Mouse (Mus musculus): ENCODE results near the gene Lrp5. TPM values are rescaled to one million over a fixed set of nuclear protein-coding genes. Genes with fewer than 3 reads are reported as not detected.

The Lrp5 gene
- polyA plus RNA-seq, 1 experiment from 2014 or later, result 5.4 TPM

- Histone ChIP-seq H3K4me2 (replicated peaks) (no peak overlapping the region), H3K36me3 (no peaks in the 10 kb centered on the region; the same call in 1 of the 2 replicates), H3K9me3 (no peaks in the 10 kb centered on the region), H3K4me3 (replicated peaks) (no peak overlapping the region), H3K9ac (no peak overlapping the region), H3K4me1 (replicated peaks) (no peaks in the 10 kb centered on the region), H3K27me3 (replicated peaks) (no peaks in the 10 kb centered on the region), H3K27ac (no peak overlapping the region)
- ATAC-seq, result no peak
- WGBS, result 97% methylated on average over 6 of the region's 6 CpGs
These were observed 148.7 kb downstream of the Lrp5 start for GRCm38 (mm10) chr19:3537658-3538057.

GRCm38 (mm10) chr19:3534945-3535344, 151.4 kb downstream of the Lrp5 start:
- Histone ChIP-seq H3K4me2 (replicated peaks) (no peak overlapping the region), H3K27ac (no peak overlapping the region), H3K9me3 (no peaks in the 10 kb centered on the region), H3K36me3 (no peaks in the 10 kb centered on the region; the same call in 1 of the 2 replicates), H3K4me1 (replicated peaks) (0 out of 2 replicates have a peak, but pooled peaks cover 1% of the 10 kb centered on the region), H3K27me3 (replicated peaks) (no peaks in the 10 kb centered on the region), H3K4me3 (replicated peaks) (no peak overlapping the region), H3K9ac (no peak overlapping the region)
- 76% methylated on average over 3 of the region's 3 CpGs for whole genome bisulfite sequencing
- ATAC-seq, result no peak

Other genes with a start within 250 kb of the Lrp5 start
- gene Ppp6r3, start 110.8 kb downstream of the Lrp5 start, polyA plus RNA-seq (2015; fragmentation: Nextera tagmentation; extraction: Ambion mirVana), result 46.9 and 51.1 TPM in 2 replicates
- gene 1810055G02Rik, start 21.7 kb upstream of the Lrp5 start, polyA plus RNA-seq (2015; fragmentation: Nextera tagmentation; extraction: Ambion mirVana), result 39.9 and 41.9 TPM in 2 replicates
- 21.8 and 22.0 TPM in 2 replicates for gene Kmt5b, start 80.9 kb upstream of the Lrp5 start, polyA plus RNA-seq (2015; fragmentation: Nextera tagmentation; extraction: Ambion mirVana)
- 63.3 and 68.5 TPM in 2 replicates for gene Chka, start 165.2 kb upstream of the Lrp5 start, polyA plus RNA-seq (2015; fragmentation: Nextera tagmentation; extraction: Ambion mirVana)
- 50.9 and 56.3 TPM in 2 replicates for gene Tcirg1, start 220.6 kb upstream of the Lrp5 start, polyA plus RNA-seq (2015; fragmentation: Nextera tagmentation; extraction: Ambion mirVana)
- gene Ndufs8, start 226.2 kb upstream of the Lrp5 start, polyA plus RNA-seq (2015; fragmentation: Nextera tagmentation; extraction: Ambion mirVana), result 342 and 413 TPM in 2 replicates
- gene Aldh3b1, start 243.2 kb upstream of the Lrp5 start, polyA plus RNA-seq (2015; fragmentation: Nextera tagmentation; extraction: Ambion mirVana), result 2.3 and 2.4 TPM in 2 replicates
- 20.2 and 21.8 TPM in 2 replicates for gene Unc93b1, start 248.6 kb upstream of the Lrp5 start, polyA plus RNA-seq (2015; fragmentation: Nextera tagmentation; extraction: Ambion mirVana)

Measured in intestine, embryonic 15.5 days (tissue).